Mouse (Mus musculus): ENCODE data around the gene Foxred1. TPM values are rescaled to one million over a fixed set of nuclear protein-coding genes. Genes with fewer than 3 reads are reported as not detected.

The Foxred1 gene
- polyA plus RNA-seq (2012; rRNA removed), result 16.3 and 16.6 TPM in 2 replicates

GRCm38 (mm10) chr9:35210542-35211474 lies at the start of gene Foxred1:
TSS of gene Foxred1 (minus strand) at chr9:35211055.
- Histone ChIP-seq H3K27me3 (ENCODE audit: control insufficient read depth, insufficient read depth, low read length) (no peaks in the 10 kb centered on the region), H3K4me1 (ENCODE audit: control insufficient read depth, insufficient read depth, insufficient read length) (peaks cover 5% of the 10 kb centered on the region; the same call in 1 of the 2 replicates), H3K27ac (ENCODE audit: insufficient read depth, low read length) (peak within 1 kb of the TSS; percentile 86), H3K36me3 (ENCODE audit: control insufficient read depth, insufficient read depth, low read length) (peaks cover 26% of the 10 kb centered on the region), H3K4me3 (ENCODE audit: extremely low read depth, insufficient read depth, insufficient read length) (peak within 1 kb of the TSS; percentile 92)
- peak; percentile 99 for DNase-seq (ENCODE audit: low read depth in 1 of 2, low spot score in 2 of 2)
- WGBS, result under 1% methylated on average over 72 of the region's 72 CpGs
- TF ChIP-seq CTCF (IDR thresholded peaks at IDR 0.05; ENCODE audit: extremely low read depth, insufficient read depth, insufficient read length, insufficient replicate concordance) (no peak), POLR2A (IDR thresholded peaks at IDR 0.05; ENCODE audit: low read depth, low read length) (peak; percentile 97)

GRCm38 (mm10) chr9:35257365-35257764 lies 46.5 kb upstream of the Foxred1 start:
- no peak for DNase-seq (ENCODE audit: low read depth in 1 of 2, low spot score in 2 of 2)
- no peak for TF ChIP-seq POLR2A (IDR thresholded peaks at IDR 0.05; ENCODE audit: low read depth, low read length)
- no peak for TF ChIP-seq CTCF (IDR thresholded peaks at IDR 0.05; ENCODE audit: extremely low read depth, insufficient read depth, insufficient read length, insufficient replicate concordance)
- Histone ChIP-seq H3K36me3 (ENCODE audit: control insufficient read depth, insufficient read depth, low read length) (no peaks in the 10 kb centered on the region), H3K27ac (ENCODE audit: insufficient read depth, low read length) (no peak overlapping the region), H3K27me3 (ENCODE audit: control insufficient read depth, insufficient read depth, low read length) (no peaks in the 10 kb centered on the region), H3K4me1 (ENCODE audit: control insufficient read depth, insufficient read depth, insufficient read length) (no peaks in the 10 kb centered on the region), H3K4me3 (ENCODE audit: extremely low read depth, insufficient read depth, insufficient read length) (no peak overlapping the region)
- WGBS, result 85% methylated on average over 7 of the region's 7 CpGs

- no peaks in the 10 kb centered on the region for H3K36me3 ChIP-seq (ENCODE audit: control insufficient read depth, insufficient read depth, low read length)
- no peaks in the 10 kb centered on the region for H3K4me1 ChIP-seq (ENCODE audit: control insufficient read depth, insufficient read depth, insufficient read length)
- no peak overlapping the region for H3K4me3 ChIP-seq (ENCODE audit: extremely low read depth, insufficient read depth, insufficient read length)
- no peaks in the 10 kb centered on the region for H3K27me3 ChIP-seq (ENCODE audit: control insufficient read depth, insufficient read depth, low read length)
- no peak for DNase-seq (ENCODE audit: low read depth in 1 of 2, low spot score in 2 of 2)
- no peak overlapping the region for H3K27ac ChIP-seq (ENCODE audit: insufficient read depth, low read length)
- TF ChIP-seq CTCF (IDR thresholded peaks at IDR 0.05; ENCODE audit: extremely low read depth, insufficient read depth, insufficient read length, insufficient replicate concordance), result no peak
These were observed 38.6 kb upstream of the Foxred1 start for GRCm38 (mm10) chr9:35249476-35249875.

- whole genome bisulfite sequencing, result 94% methylated on average over 2 of the region's 2 CpGs
- no peaks in the 10 kb centered on the region for H3K36me3 ChIP-seq (ENCODE audit: control insufficient read depth, insufficient read depth, low read length)
- no peak overlapping the region for H3K27ac ChIP-seq (ENCODE audit: insufficient read depth, low read length)
- no peaks in the 10 kb centered on the region for H3K27me3 ChIP-seq (ENCODE audit: control insufficient read depth, insufficient read depth, low read length)
- TF ChIP-seq POLR2A (IDR thresholded peaks at IDR 0.05; ENCODE audit: low read depth, low read length) (no peak), CTCF (IDR thresholded peaks at IDR 0.05; ENCODE audit: extremely low read depth, insufficient read depth, insufficient read length, insufficient replicate concordance) (no peak)
- no peaks in the 10 kb centered on the region for H3K4me1 ChIP-seq (ENCODE audit: control insufficient read depth, insufficient read depth, insufficient read length)
- DNase-seq (ENCODE audit: low read depth in 1 of 2, low spot score in 2 of 2), result no peak
- H3K4me3 ChIP-seq (ENCODE audit: extremely low read depth, insufficient read depth, insufficient read length), result no peak overlapping the region
These were observed 36.5 kb upstream of the Foxred1 start for GRCm38 (mm10) chr9:35247405-35247804.

- TF ChIP-seq POLR2A (IDR thresholded peaks at IDR 0.05; ENCODE audit: low read depth, low read length) (no peak), CTCF (IDR thresholded peaks at IDR 0.05; ENCODE audit: extremely low read depth, insufficient read depth, insufficient read length, insufficient replicate concordance) (no peak)
- Histone ChIP-seq H3K27me3 (ENCODE audit: control insufficient read depth, insufficient read depth, low read length) (no peaks in the 10 kb centered on the region), H3K4me1 (ENCODE audit: control insufficient read depth, insufficient read depth, insufficient read length) (no peaks in the 10 kb centered on the region), H3K36me3 (ENCODE audit: control insufficient read depth, insufficient read depth, low read length) (peaks cover 3% of the 10 kb centered on the region; the same call in 1 of the 2 replicates), H3K27ac (ENCODE audit: insufficient read depth, low read length) (no peak overlapping the region), H3K4me3 (ENCODE audit: extremely low read depth, insufficient read depth, insufficient read length) (no peak overlapping the region)
- 77% methylated on average over 1 of the region's 1 CpGs for WGBS
- DNase-seq (ENCODE audit: low read depth in 1 of 2, low spot score in 2 of 2), result no peak
These were observed 28.9 kb upstream of the Foxred1 start for GRCm38 (mm10) chr9:35239734-35240133.

- Histone ChIP-seq H3K27me3 (ENCODE audit: control insufficient read depth, insufficient read depth, low read length) (no peaks in the 10 kb centered on the region), H3K4me1 (ENCODE audit: control insufficient read depth, insufficient read depth, insufficient read length) (no peaks in the 10 kb centered on the region), H3K36me3 (ENCODE audit: control insufficient read depth, insufficient read depth, low read length) (peaks cover 6% of the 10 kb centered on the region; the same call in 1 of the 2 replicates), H3K4me3 (ENCODE audit: extremely low read depth, insufficient read depth, insufficient read length) (no peak overlapping the region), H3K27ac (ENCODE audit: insufficient read depth, low read length) (no peak overlapping the region)
- 94% methylated on average over 6 of the region's 6 CpGs for WGBS
- no peak for DNase-seq (ENCODE audit: low read depth in 1 of 2, low spot score in 2 of 2)
- no peak for TF ChIP-seq CTCF (IDR thresholded peaks at IDR 0.05; ENCODE audit: extremely low read depth, insufficient read depth, insufficient read length, insufficient replicate concordance)
- TF ChIP-seq POLR2A (IDR thresholded peaks at IDR 0.05; ENCODE audit: low read depth, low read length), result no peak
These were observed 28.2 kb upstream of the Foxred1 start for GRCm38 (mm10) chr9:35238915-35239571.

All from spleen, adult 2 months (tissue).